Mouse (Mus musculus): ENCODE data around the gene Cdt1.

The Cdt1 gene

DNA sequence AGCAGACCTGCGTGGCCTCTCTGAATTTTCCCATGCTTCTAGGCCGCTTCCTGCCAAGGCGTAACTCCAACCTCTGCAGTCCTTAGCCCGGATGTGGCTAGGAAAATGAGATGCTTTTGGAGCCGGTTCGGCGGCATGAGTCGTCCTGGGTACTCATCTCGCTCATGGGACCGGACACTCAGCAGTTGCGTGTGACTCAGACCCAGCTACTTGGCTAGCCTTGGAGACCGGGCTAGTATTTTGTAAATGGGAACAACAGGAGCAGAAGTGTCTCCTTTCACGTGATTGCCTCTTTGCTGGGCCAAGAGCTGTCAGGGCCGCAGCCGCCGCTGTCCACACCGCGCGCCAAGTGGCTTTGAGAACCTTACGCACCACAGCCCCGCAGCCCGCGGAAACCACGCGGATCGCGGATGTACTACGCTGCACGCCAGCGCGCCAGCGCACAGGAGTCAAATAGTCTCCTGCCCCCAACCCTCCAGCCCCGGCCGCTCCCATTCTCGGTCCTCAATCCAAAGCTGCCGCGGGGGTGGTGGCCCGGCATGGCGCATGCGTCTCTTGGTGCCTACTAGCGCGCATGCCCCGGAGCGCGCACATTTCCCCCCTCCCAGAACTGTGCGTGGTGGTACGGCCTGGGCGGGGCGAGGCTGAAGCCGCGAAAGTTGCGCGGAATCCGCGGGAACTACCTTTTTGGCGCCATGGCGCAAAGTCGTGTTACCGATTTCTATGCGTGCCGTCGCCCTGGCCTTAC lies at the start of gene Cdt1:
TSS of gene Cdt1 (plus strand) at position 655 of the 748 bp plus-strand sequence.
- peak; percentile 97 for DNase-seq

DNA sequence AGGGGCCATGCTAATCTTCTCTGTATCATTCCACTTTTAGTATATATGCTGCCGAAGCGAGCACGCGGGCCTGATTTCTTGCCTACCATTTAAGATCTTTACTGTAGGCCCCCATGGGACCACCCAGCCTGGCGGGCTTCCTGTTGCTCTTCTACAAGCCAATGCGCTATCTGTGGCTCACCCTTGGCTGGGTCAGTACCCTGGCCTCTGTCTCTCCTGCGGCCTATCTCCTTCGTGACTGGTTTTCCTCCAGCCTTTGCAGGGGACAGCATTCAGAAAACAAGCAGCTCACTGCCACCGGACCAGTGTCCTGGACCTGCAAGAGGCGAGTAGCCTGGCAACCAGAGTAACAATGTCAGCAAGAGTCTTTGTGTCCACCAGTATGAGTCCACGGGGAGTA lies 47.2 kb upstream of the Cdt1 start:
- DNase-seq: peak in 1 of 2 experiments; percentile 10

DNA sequence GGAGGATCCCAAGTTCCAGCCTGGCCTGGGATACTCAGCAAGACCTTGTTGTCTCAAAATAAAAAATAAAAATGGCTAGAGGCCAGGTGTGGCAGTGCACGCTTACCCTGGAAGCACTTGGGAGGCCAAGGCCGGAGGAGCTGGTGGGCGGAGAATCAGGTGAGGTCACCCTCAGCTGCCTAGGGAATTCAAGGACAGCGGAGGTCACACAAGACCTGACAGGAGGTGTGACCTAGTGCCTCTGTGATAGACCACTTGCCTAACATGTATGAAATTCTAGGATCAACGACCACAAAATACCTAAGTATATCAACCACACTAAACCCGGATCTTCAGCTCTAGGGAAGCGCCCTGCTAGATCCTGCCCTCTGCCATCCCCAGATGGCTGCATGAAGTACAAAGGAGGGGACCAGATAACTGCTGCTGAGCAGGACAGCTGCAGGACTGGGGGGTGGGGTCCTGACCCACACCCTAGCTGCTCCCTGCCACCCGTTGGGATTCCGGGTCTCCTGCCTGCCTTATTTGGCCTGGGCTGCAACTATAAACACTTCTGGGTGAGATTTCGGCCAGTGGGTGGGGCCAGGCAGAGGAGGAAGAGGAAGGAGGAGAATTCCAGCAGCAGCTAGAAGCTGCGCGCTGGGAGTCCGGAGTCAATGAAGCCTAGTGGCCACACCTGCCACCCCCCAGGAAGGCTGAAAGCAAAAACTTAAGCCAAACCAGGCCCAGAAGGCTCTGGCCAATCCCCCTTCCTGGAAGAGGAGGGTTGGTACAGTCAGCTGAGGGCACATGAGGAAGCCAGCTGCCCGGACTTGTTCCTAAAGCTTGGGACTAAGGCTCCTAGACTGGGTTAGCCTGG lies 44.8 kb upstream of the Cdt1 start:
- peak; percentile 81 to 88 for DNase-seq

DNA sequence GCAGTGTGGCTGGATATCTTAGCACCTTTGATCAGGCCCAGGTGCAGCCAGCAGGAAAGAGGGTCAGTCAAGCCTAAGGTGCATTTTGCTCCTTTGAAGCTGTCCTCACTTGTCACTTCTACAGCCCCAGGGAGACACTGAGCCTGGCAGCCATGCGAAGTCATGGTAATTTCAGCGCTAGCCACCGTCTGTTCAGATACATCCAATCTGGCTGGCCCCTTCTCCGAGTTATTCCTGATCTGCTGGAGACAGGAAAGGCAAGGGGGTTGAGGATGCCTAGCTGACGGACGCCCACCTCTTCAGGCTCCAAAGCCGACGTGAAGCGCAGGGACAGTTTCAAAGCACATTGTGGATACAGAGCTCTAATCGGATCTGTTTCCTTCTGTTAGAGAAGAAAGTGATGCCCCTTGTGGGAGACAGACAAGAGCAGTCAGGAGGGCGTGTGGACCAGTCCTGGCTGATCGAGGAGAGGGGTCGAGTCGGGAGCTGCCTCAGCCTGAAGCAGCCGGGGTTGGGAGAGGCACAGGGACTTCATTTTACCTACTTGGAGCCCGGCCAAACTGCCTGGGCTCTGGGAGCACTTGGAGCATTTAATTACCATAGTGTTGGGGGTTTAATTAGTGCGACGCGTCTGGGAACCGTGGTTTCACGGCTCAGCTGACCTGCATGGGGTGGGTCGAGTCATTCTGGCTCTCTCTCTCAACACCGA lies 44.0 kb upstream of the Cdt1 start:
- peak in 1 of 2 experiments; percentile 27 for DNase-seq

DNA sequence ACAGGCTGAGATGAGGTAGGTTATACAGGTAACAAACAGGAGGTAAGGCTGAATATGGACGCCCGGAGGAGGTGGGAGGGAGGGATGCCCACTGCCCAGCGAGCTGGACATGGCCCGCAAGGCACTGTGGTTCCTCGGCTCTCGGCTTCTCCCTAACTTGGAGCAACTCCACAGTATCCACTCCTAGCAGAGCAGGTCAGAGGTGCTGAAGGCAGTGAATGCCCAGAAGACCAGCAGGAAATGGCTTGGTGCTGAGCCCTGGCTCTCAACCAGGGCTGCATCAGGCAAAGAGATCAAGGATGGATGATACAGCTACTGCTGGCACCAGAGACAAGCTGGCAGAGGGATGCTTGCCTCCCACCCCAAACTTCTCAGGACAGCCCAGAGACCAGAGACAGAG lies 43.3 kb upstream of the Cdt1 start:
- DNase-seq: peak; percentile 18 to 43

DNA sequence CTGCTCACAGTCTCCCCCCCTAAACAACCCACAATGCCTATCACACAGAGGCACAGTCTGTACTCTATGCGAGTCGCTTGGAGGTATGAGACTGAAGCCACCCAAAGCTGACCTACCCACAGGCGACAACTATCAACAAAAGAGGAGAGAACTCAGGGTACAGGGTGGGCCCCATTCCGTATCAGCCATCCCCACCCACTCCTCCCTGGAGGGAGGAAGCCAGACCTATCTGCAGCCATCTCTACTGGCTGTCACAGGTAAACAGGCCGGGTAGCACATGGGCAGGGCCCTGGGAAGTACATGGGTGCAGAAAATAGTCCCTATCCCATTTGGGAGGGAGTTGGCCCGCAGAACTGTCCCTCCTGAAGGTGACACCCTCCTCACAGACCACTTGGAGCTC lies 42.8 kb upstream of the Cdt1 start:
- no peak for DNase-seq

DNA sequence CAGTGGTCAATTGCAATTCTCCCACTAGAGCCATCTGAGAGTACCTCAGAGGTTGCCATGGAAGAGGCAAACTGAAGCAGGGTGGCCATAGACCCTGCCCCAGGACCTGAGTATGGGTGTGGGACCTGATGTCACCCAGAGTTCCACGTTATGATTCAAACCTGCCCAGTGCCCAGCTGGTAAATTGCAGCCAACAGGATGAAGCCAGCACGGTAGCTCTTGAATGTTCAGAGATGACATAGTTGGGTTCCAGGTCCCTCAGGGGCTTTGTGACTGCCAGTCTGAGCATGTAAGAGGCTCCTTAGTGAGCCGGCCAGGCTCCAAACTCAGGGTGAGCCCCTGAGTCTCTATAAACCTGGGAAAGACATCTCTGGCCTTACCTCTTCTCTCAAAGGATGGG lies 41.7 kb upstream of the Cdt1 start:
- peak in 1 of 2 experiments; percentile 15 for DNase-seq

DNA sequence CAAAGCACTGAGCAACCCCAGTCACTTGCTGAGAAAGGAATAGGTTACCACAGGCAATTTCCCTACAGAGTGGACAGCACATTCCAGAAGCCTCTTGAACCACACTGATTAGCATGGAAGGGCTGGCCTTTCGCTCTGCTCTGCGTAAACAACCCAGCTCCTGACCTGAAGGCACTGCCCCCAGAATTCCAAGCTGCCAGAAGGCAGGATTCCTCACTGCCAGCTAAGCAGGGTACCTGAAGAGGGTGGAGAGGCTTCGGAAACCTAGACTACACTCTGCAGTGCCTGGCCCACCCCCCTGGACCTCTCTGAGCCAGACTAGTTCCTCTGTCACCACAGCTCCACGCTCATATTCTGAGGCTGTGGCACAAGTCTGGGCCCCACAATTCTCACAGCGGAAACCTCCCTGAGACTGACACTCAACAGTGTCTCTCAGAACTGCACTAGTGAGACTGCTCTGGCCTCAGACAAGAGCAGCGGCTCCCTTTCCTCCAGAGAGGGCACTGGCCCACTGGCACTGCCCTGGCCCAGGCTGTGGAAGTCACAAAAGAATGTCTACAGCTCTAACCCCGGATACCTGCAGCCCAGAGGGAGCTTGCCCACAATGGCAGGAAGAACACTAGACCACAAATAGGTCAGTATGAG lies 41.2 kb upstream of the Cdt1 start:
- DNase-seq: peak; percentile 57 to 82

DNA sequence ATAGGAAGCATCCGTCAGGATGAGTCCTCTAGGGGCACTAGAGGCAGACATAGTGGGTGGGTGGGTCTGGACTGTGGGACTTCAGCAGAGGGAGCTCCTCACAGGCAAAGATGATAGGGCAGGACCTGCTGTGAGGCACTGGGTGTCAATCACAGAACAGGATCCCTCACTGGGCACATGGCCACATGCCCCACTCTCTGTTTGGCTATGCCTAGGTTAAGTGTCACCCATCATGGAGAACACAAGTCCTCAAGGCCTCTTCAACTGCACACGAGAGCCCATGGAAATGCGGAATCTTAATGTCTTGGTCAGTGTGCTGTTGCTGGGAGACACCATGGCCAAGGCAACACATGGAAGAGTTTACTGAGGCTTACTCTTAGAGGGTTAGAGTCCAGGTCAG lies 39.9 kb upstream of the Cdt1 start:
- DNase-seq: no peak

DNA sequence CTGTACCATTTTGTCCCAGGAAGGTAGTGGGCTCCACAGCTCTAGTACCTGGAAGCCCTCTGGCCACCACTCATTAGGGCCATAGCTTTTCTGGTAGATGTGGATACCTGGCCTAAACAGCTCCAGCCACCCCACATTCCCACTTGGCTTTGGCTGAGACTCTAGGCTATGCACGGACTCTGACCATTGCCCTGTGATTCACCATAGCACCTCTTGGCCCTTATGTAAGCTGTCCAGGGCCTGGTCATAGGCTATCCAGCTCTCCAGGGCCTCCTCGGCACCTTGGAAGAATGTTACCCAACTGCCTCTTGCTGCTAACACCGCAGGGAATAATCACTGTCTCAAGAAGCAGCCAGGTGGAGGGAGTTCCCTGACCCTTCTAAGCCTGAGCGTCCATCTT lies 38.7 kb upstream of the Cdt1 start:
- DNase-seq: no peak

DNA sequence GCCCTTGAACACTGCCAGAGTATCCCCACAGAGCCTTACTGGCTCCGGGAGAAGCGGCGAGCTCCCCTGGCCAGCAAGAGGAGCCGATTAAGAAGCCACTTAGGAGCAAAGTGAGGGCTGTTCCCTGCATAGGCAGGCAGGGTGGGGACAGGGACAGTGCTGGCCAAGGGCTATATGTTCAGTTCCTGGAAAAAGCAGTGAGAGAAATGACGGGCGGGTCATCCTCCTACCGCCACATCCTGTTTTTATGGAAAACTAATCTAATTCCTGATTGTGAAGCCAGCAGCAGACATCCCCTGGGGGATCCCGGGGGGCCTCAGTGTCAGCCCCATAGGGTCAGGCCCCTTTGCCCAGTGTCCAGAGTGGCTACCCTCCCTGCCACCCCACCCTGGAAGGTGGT lies 36.5 kb upstream of the Cdt1 start:
- peak; percentile 36 to 45 for DNase-seq

DNA sequence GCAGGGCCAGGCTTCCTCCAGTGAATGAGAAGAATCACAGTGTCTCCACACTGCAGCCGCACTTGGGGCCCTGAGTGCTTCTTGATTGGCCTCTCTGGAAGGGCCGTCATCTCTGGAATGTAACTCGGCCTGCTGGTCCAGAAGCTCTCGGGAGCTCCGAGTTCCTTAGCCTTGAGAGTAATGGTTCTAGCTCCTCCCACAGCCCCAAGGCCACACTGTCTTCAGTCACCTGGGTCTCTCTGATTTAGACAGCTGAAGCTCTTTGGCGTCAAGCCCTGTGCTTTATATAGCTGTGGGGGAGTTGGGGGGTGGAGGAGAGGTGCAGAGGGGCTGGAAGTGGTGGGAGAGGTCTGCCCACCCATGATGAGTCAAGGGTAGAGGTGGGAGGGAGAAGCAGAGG lies 30.8 kb upstream of the Cdt1 start:
- peak; percentile 81 to 91 for DNase-seq

DNA sequence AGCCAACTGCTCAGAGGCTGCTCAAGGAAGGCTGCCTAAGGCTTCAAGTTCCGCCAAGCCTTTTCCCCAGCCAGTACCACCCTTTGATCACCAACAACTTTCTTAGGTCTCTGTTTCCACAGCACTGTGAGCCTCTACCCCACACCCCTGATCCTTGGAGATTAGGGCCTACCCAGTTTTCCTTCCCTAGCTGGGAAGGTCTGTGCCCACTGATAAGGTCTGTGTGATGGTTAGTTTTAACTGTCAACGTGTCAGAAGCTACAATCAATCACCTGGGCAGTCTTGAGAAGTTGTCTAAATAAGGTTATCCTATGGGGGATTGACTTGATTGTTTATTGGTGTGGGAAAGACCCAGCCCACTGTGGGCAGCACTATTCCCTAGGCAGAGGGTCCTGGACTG lies 30.0 kb upstream of the Cdt1 start:
- no peak for DNase-seq

DNA sequence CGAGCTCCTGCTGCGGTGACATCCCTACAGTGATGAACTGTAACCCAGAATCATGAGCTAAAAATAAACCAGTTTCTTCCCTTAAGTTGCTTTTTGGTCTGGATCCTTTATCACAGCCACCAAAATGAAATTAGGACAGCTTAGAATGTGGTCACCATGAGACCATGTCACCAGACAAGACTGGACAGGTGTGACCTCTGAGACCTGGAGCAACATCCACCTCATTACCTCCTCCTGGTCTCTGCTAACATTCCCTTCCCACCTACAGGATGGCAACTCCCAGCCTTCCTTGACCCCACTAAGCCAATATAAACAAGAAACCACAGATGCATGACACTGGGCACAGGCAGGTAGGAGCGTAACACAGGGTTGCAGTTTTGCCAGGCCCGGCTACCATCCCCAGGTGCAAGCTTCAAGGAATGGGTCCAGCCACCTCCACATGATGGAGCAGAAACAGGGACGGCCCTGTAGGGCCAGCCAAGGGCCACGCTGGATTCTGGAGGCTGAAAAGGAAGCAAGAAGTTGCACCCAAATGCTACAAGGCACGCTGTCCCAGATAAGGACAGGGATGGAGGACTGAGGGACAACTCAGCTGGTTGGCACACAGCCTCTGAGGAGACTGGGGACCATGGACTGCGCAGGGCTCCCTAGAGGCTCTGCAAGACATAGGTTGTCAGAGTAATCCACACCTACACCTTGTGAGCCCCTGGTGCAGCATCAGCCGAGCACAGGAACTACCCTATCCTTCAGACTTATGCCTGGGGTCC lies 29.3 kb upstream of the Cdt1 start:
- DNase-seq: no peak

DNA sequence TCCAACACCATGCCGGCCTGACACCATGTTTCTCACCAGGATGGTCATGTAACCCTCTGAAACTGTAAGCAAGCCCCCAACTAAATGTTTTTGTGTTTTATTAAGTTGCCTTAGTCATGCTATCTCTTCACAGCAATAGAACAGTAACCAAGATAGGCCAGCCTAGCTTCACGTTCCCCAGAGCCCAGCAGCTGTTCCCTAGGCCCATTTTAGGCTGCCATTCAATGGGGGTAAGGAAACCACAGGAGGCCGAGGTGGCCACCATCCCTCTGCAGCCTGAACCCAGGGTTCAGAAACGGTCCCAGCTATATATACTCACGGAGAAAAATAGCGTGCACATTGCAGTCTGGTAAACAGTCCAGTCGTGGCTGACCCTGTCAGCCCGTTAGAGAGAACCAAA lies 23.7 kb upstream of the Cdt1 start:
- DNase-seq: no peak

DNA sequence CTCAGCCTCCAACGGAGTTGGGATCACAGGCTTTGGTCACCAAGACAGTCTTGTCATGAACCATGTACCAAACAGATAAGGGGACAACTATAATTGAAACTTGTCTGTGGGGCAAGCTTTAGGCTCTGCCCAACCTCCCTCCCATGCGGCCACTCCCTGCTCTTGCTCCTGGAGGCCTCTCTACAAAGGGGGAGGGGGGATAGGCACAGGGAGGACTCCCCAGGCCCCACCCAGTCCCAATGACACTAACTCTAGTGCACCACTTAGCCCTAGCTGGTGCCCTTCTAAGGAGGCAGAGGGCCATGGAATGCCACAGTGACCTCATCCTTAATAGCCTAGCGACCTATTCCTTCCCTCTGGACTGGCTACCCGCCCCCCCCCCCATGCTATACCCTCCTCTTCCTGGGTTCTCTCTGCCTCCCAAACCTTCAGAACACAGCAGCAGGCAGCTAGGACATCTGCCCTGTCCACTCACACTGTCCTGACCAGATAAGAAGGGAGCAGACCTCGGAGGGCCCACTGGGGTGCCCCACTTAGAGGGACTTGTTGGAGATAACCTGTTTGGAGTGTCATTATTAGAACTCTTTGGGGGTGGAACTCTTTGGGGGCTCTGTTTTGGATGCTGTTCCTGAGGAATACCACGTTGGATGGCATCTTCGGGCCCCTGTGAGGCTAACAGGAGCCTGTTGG lies 21.6 kb upstream of the Cdt1 start:
- DNase-seq: peak; percentile 30 to 59

DNA sequence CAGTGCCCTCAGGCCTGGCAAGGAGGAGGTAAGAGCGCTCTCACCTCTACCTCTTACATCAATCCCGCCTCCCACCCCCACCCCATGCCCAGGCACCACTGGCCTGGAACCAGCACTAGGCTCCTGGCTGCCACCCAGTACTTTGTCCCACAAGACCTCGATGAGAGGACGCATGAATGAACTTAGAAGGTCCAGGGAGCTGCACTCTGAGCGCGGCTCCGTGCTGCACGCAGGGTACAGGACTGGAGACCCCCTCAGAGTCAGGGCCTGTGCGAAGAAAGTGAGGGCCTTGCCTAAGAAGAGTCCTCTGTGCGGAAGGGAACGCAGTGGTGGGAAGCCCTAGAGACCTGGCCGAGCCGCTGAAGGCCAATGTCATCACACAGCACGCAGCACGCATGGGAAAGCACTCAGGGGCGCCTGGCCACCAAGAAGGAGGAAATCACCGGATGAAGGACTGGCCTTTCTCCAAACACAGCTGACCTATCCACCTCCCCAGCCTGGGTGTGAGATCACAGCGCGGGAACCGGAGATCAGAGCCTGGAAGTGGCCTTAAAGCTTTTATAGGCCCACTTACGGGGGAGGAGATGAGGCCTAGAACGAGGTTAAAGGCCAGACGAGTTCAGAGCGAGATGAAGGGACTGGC lies 20.9 kb upstream of the Cdt1 start:
- peak; percentile 75 to 82 for DNase-seq

DNA sequence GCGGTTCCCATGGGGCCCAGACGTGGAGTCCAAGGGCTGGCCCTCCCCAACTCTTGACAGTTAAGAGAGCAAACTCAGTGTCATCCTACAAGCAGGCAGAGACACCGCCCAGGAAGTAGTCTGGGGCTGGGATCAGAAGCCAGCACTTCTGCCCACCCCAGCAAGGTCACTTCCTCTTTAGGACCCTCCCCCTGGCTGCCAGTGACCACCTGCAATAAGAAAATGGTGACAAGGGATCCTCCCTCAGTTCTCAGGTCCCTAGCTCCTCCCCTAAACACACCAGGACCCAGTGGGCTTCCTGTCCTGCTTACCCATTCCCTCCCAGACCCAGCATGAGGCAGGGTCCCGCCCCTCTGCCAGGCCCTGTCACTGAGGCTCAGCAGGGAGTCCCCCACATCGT lies 20.0 kb upstream of the Cdt1 start:
- peak; percentile 71 to 79 for DNase-seq

DNA sequence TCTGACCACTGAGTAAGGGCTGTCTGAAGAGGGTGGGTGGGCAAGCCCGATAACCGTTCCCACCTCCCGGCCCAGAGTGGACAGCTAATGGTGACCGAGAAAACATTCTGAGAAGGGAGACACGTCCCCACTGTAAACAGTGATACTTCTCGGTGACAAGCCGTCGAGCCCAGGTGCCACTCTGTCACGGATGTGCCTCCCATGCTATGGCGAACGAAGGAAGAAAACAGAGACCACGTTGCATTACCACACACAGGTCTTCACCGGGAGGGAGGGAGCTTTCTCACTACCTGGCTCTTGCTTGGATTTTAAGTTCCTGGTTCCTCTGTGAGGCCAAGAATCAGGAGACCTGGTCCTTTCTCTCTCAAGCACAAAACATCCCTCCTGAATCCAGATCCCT lies 19.5 kb upstream of the Cdt1 start:
- DNase-seq: no peak

DNA sequence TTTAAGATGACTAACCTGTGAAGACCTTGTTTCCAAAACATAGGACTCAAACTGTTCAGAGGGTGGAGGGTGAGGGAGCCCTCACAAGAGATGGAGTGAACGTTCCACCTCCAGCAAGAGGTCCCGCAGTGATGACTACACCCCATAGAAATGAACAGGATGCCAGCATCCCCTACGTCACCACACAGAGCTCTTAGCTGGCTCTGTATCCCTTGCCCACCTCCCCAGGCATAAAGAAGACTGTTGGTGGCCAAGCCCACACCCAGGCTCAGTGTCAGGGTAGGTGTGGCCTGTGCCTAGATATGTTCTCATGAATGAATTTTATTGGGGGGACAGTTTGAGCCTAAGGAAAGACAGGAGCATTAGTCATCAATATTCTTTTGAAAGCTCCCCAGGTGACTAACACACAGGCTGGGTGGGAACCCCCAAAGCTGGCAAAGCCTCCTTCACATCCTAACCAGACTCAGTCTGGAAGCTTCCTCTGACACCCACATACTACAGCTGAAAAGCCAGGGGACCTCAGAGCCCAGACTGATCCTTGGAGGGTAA lies 18.9 kb upstream of the Cdt1 start:
- peak in 1 of 2 experiments; percentile 34 for DNase-seq

Data from lung, postnatal 4 days (tissue).